Mouse (Mus musculus) forebrain, embryonic 10.5 days (tissue): Measurements from ENCODE around the gene Elane. TPM values are rescaled to one million over a fixed set of nuclear protein-coding genes. Genes with fewer than 3 reads are reported as not detected.

Experiments used
- DNase-seq: peaks from one replicate; pipeline ENCODE4 v3.0.0-alpha.2; 2017; ENCODE audit warnings: low spot score; ENCODE audit errors: extremely low spot score
- H3K27ac ChIP-seq: fragments of 300-500 bp; sonication (generic); 2 replicates; pipeline ENCODE4 v1.5.1; 2016; ENCODE audit warnings: mild to moderate bottlenecking
- H3K27me3 ChIP-seq: fragments of 300-500 bp; sonication (generic); 2 replicates; pipeline ENCODE4 v1.6.1; 2016; ENCODE audit warnings: mild to moderate bottlenecking; ENCODE audit not compliant: poor library complexity, severe bottlenecking
- H3K36me3 ChIP-seq: fragments of 300-500 bp; sonication (generic); replicated peaks from 2 replicates; pipeline ENCODE4 v1.6.1; 2016; ENCODE audit warnings: mild to moderate bottlenecking, moderate library complexity
- H3K4me1 ChIP-seq: fragments of 300-500 bp; sonication (generic); 2 replicates; pipeline ENCODE4 v1.6.1; 2016
- H3K4me3 ChIP-seq: fragments of 300-500 bp; sonication (generic); 2 replicates; pipeline ENCODE4 v1.5.1; 2016; ENCODE audit warnings: mild to moderate bottlenecking, moderate library complexity
- H3K9me3 ChIP-seq: fragments of 300-500 bp; sonication (generic); 2 replicates; pipeline ENCODE4 v1.6.1; 2016; ENCODE audit warnings: mild to moderate bottlenecking, moderate library complexity
- WGBS: fragments of 180-500 bp; shearing (Covaris S2); methylation state at CpG from one replicate; pipeline ENCODE4 v1.1.7; 2016; 5-methylcytosine and 5-hydroxymethylcytosine counted together
- polyA plus RNA-seq: library from polyadenylated mRNA; unstranded; fragments of >200 nt; fragmentation: Nextera tagmentation; extraction: Ambion mirVana; gene quantifications from 2 replicates; pipeline ENCODE4 v1.2.1, GENCODE M21; 2016

The Elane gene
- polyA plus RNA-seq, 1 experiment from 2014 or later, result not detected

DNA sequence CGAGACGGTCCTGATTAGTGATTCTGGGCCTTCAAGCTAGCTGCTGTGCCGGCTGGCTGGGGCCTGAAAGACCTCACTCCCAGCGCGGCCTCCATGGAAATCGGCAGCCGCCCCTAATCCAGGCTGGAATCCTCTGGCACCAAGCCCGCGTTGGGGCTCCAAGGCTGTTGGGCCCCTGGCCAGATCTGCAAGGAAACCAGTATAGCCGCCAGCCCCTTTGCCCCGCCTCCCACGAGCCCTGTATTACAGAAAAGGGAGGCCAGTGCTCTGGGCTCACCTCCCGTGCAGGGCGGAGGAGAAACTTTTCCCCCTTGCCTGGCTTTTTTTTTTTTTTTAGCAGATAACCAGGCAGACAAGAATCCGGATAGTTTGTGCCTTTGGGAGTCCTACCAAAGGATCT, 32.7 kb upstream of the Elane start:
- peak overlapping the region; percentile 83 for H3K4me3 ChIP-seq
- no peaks in the 10 kb centered on the region for H3K9me3 ChIP-seq
- WGBS, result under 1% methylated on average over 15 of the region's 15 CpGs
- peak overlapping the region; percentile 100 for H3K27ac ChIP-seq
- H3K27me3 ChIP-seq, result no peaks in the 10 kb centered on the region
- peaks cover 38% of the 10 kb centered on the region for H3K36me3 ChIP-seq
- peaks cover 67% of the 10 kb centered on the region for H3K4me1 ChIP-seq
- peak; percentile 81 for DNase-seq

DNA sequence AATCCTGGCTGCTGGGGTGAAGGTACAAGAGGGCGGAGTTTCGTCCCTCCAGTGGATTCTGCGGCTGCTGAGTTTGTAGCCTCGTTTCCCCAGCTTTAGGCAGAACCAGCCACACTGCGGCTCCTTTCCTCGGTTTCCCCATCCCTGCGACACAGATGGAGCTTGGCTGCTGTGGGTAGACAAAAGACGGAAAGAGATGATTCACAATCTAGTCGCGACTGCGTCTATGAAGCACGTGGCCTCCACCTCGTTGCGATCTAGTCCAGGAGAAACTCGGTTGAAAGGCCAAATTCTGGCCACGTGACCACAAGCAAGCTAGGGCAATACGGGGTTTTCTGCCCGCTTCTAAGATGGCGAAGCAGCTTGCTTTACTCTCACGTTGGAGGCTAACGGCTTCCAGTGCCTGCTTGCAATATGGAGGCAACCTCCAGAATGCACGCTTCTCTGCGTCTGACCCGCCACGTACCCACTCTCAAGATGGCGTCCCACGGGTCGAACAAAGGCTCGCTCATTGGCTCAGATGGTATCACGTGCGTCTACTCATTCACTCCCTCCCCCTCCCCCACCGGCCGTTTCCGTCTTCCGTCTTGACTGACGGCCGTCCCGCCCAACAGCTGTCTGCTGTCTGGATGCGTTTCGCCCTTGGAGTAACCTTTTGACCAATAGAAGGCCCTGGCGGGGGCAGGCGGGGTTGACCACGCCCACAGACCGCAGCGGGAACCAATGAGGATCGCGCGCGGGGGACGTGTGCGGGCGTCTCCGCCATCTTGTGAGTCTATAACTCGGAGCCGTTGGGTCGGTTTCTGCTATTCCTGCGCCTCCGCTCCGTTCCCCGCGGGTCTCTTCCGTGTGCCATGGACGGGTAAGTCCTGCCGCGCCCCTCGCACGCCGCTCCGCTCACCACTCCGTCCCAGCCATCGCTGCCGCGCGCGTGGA, 31.9 kb upstream of the Elane start, which contains the start of gene Ptbp1:
Ptbp1 (plus strand) TSS at position 568 of the 936 bp plus-strand sequence.
- Histone ChIP-seq H3K9me3 (no peaks in the 10 kb centered on the region), H3K36me3 (peaks cover 45% of the 10 kb centered on the region), H3K4me3 (peak within 1 kb of the TSS; percentile 83), H3K4me1 (peaks cover 70% of the 10 kb centered on the region), H3K27ac (peak within 1 kb of the TSS; percentile 100), H3K27me3 (no peaks in the 10 kb centered on the region)
- under 1% methylated on average over 75 of the region's 75 CpGs for WGBS
- peak; percentile 100 for DNase-seq

DNA sequence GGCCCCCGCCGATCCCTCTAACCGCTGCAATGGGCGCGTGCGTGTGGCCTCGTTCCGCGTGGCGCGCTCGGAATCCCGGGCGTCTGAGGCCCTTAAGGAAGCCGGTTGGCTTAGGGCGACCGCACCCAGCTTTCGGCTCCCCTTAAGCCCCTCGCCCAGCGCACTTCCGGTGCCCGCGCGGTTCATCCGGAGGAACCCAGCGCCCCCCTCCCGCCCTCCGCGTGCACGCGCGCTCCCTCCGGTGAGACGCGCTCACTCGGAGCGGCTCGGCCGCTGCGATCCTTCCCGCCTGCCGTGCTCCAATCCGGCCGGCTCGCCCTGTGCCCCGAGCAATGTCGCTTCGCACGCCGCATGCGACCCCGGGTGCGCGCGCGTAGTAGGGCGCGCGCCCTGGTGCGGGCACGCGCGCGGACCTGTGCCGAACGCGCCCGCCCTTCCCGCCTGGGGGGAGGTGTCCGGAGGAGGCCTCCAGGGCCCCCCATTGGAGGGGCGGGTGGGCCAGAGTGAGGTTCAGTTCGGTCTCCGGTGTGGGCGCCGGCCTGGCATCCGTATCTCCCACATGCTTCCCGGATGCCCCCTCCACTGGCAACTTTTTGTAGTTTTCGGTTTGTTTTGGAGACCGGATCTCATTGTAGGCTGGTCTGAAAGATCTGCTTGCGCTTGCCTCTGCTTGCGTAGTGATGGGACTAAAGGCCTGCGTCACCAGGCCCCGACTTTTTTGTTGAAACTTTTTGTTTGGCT, 31.1 kb upstream of the Elane start:
- peaks cover 54% of the 10 kb centered on the region for H3K36me3 ChIP-seq
- peak; percentile 81 for DNase-seq
- WGBS, result under 1% methylated on average over 83 of the region's 83 CpGs
- peaks cover 70% of the 10 kb centered on the region for H3K4me1 ChIP-seq
- H3K27me3 ChIP-seq, result no peaks in the 10 kb centered on the region
- peak overlapping the region; percentile 83 for H3K4me3 ChIP-seq
- peak overlapping the region; percentile 100 for H3K27ac ChIP-seq
- no peaks in the 10 kb centered on the region for H3K9me3 ChIP-seq

DNA sequence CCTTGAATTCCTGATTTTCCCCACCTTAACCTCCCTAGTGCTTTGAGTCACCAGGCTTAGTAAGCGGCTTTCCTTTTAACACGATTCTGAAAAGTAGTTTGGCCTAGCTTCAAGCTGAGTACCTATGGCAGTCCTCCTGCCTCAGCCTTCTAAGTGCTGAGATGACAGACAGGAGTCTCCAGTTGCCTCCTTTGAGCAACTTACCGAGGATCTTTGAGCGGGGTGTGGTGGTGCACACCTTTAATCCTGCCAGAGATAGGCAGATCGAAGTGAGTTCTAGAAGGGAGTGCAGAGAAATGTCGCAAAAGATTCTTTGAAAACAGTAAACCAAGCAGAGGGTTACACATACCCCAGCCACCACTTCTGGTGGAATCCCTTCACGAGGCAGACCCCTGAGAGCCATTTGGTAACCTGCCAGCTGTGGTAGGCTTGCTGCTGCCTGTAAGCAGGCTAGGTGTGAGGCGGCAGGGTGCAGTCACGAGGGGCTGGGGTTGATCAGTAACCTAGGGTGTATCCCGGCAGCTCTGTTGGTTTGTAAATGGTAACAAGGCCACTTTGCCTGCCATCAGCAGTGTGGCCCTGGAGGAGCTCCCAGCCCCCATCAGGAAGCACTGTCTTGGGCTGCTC, 30.4 kb upstream of the Elane start:
- H3K9me3 ChIP-seq, result no peaks in the 10 kb centered on the region
- H3K27me3 ChIP-seq, result no peaks in the 10 kb centered on the region
- 9% methylated on average over 10 of the region's 10 CpGs for WGBS
- peak overlapping the region; percentile 83 for H3K4me3 ChIP-seq
- H3K36me3 ChIP-seq, result peaks cover 56% of the 10 kb centered on the region
- H3K4me1 ChIP-seq, result peaks cover 69% of the 10 kb centered on the region
- peak overlapping the region; percentile 100 for H3K27ac ChIP-seq
- DNase-seq, result no peak

DNA sequence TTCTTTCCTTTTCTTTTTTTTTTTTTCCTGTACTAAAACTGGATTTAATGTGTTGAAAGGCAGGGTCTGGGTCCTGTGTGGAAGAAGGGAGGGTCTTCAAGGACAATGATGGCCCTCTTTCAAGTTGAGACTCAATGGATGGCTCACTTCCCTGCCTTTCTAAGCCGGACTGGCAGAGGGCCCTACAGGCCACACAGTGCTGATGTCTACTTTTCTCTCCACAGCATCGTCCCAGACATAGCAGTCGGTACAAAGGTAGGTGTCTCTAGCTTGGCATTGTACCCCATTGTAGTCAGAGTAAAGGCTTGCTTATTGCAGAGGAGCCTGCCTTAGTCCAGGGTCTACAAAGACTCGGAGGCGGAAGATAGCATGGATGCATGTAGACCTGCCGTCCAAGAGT, 29.8 kb upstream of the Elane start:
- peaks cover 58% of the 10 kb centered on the region for H3K36me3 ChIP-seq
- no peaks in the 10 kb centered on the region for H3K9me3 ChIP-seq
- H3K4me3 ChIP-seq, result peak overlapping the region; percentile 83
- peaks cover 66% of the 10 kb centered on the region for H3K4me1 ChIP-seq
- H3K27me3 ChIP-seq, result no peaks in the 10 kb centered on the region
- DNase-seq, result no peak
- peak overlapping the region; percentile 44; the same call in 1 of the 2 replicates for H3K27ac ChIP-seq
- WGBS, result 67% methylated on average over 6 of the region's 6 CpGs

DNA sequence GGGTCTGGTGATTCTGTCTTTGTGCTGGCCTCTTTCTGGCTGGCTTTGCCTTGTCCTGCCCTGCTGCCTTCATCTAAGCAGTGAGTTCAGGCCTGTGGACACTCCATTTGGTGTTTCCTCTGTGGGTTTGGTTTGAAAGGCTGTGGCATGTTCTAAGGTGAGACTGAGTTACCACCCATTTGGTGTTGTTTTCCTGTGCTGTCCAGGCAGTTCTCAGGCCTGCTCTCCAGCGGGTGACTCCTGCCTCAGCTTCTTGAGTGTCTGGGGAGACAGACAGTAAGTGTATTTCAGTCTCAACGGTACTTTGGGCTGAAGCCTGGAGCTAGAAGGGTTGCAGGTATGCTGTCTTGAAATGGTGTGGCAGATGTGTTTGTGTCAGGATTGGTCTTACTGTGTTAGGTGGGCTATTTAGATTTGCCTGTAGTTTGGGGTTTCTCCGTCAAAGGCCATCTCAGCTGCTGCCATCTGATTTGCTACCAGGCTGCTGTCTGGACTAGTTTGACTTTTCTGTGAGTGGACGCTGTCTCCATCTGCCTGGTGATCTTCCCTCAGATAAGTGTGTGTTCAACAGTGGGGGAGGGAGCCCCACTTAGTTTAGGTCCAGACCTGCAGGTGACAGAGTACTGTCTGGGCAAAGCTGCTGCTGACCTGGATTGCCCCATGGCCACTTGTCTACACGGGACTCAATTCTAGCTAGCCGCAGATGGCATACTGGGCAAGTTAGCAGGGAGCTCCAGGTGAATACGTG, 29.2 kb upstream of the Elane start:
- Histone ChIP-seq H3K4me1 (peaks cover 62% of the 10 kb centered on the region), H3K36me3 (peaks cover 64% of the 10 kb centered on the region), H3K27ac (peak overlapping the region; percentile 44; the same call in 1 of the 2 replicates)

DNA sequence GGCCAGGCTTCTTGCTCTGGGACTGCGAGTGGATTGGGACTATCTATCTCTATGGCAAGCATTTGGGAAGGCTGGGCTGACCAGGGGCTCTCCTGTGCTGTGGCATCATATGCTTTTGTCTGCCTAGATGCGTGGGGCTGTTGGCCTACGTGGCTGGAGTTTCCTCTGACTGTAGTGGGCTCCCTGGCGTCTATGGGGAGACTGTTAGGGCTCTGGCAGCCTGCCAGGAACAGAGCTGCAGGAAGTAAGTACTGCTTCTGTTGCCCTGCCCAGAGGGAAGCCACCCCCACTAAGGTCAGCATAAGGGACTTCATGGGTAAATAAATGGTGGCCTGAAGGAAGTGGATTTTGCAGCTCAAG, 28.6 kb upstream of the Elane start:
- DNase-seq, result no peak
- 0 out of 2 replicates have a peak overlapping the region, but pooled peaks have one; percentile 8 for H3K27ac ChIP-seq
- no peaks in the 10 kb centered on the region for H3K9me3 ChIP-seq
- peak overlapping the region; percentile 83 for H3K4me3 ChIP-seq
- H3K4me1 ChIP-seq, result peaks cover 61% of the 10 kb centered on the region
- peaks cover 70% of the 10 kb centered on the region for H3K36me3 ChIP-seq
- H3K27me3 ChIP-seq, result no peaks in the 10 kb centered on the region
- WGBS, result 79% methylated on average over 4 of the region's 4 CpGs

More for the DNA sequence above, 29.2 kb upstream of the Elane start:
- Histone ChIP-seq H3K27me3 (no peaks in the 10 kb centered on the region), H3K9me3 (no peaks in the 10 kb centered on the region), H3K4me3 (peak overlapping the region; percentile 83)
- DNase-seq, result no peak
- WGBS, result 81% methylated on average over 7 of the region's 7 CpGs

DNA sequence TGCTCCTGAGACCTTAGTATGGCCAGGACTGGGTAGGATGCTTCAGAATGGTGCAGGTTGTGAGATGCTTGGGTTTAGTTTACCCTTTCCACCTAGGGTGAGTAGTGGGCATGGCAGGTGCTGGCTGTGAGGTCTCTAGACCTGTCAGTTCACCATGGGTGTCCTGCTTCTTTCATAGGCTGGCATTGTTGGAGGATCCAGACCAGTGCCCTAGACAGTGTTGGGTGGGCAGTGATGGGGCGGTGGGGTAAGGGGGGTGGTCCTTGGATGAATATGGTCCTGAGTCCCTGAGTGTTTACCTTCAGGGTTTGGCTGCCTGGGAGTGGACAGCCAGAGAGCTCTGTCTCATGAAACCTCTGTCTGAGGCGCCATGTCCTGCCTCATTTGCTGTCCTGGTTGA, 28.2 kb upstream of the Elane start:
- peaks cover 74% of the 10 kb centered on the region for H3K36me3 ChIP-seq
- no peak for DNase-seq
- WGBS, result 86% methylated on average over 2 of the region's 2 CpGs
- no peaks in the 10 kb centered on the region for H3K27me3 ChIP-seq
- no peak overlapping the region for H3K27ac ChIP-seq
- H3K4me1 ChIP-seq, result peaks cover 57% of the 10 kb centered on the region
- H3K9me3 ChIP-seq, result no peaks in the 10 kb centered on the region
- peak overlapping the region; percentile 83; the same call in 1 of the 2 replicates for H3K4me3 ChIP-seq

DNA sequence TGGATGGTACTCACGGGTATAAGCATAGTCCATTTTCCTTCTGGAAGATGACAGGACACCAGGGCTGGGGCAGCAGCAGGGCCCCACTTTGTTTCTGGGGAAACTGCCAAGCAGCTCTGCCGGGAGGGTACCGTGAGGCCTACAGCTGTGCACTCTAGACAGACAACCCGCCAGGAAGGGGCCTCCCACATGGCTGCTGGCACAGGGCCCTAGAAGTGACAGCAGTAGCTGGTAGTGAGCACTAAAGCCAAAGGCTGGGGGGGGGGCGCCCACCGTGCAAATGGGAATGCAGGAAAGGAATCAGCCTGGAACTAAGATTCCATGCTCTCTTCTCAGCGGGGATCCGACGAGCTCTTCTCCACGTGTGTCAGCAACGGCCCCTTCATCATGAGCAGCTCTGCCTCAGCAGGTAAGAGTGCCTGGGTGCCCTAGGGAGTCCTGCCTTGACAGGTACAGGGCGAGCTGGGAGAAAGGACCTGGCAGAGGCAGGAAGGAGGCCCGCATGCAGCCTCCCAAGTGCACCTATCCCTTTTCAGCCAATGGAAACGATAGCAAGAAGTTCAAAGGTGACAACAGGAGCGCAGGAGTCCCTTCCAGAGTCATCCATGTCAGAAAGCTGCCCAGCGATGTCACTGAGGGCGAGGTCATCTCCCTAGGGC, 27.5 kb upstream of the Elane start:
- Histone ChIP-seq H3K27me3 (no peaks in the 10 kb centered on the region), H3K27ac (no peak overlapping the region), H3K4me1 (peaks cover 50% of the 10 kb centered on the region), H3K4me3 (peak overlapping the region; percentile 83), H3K36me3 (peaks cover 81% of the 10 kb centered on the region), H3K9me3 (no peaks in the 10 kb centered on the region)
- WGBS, result 80% methylated on average over 17 of the region's 17 CpGs
- no peak for DNase-seq

DNA sequence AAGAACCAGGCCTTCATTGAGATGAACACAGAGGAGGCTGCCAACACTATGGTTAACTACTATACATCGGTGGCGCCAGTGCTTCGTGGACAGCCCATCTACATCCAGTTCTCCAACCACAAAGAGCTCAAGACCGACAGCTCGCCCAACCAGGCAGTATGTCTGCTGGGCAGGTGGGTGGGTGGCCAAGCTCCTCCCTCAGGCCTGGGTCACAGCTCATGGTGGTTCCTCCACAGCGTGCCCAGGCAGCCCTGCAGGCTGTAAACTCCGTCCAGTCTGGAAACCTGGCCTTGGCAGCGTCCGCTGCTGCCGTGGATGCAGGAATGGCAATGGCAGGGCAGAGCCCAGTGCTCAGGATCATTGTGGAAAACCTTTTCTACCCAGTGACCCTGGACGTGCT, 26.9 kb upstream of the Elane start:
- Histone ChIP-seq H3K9me3 (no peaks in the 10 kb centered on the region), H3K4me1 (peaks cover 48% of the 10 kb centered on the region), H3K36me3 (peaks cover 87% of the 10 kb centered on the region), H3K4me3 (peak overlapping the region; percentile 23; the same call in 1 of the 2 replicates), H3K27ac (no peak overlapping the region), H3K27me3 (no peaks in the 10 kb centered on the region)
- DNase-seq, result no peak
- WGBS, result 95% methylated on average over 11 of the region's 11 CpGs

DNA sequence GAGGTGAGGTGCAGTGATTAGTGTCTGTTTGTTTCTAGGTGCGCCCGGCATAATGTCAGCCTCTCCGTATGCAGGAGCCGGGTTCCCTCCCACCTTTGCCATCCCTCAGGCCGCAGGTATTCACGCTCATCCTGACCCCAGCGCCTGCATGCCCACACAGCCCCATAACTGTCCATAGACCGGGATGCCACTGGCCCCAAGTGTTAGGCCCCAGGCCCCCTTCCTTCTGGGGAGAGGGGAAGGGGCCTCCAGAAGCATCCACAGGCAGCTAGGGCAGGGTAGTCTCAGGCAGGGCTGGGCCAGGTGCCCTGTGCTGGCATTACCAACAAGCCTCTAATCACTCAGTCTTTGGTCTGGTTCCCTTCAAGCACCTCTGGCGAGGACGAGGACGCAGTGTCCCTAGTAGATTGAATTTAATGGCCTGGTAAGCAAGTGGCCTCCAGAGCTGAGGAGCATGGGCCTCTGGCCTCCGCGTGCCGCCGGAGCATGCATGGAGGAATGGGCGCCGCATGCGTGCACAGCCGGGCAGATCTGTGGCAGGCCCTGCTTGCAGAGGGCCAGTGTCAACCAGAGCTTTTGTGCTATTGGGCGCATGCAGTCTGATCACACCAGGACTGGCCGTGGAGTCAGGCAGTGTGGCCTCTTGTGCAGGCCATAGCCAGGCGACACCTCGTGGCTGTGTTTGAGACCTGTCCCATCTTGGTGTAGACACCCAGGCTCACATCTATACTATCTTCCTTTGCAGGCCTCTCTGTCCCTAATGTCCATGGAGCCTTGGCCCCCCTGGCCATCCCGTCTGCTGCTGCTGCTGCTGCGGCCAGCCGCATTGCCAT, 25.8 kb upstream of the Elane start:
- WGBS, result 93% methylated on average over 26 of the region's 26 CpGs
- Histone ChIP-seq H3K36me3 (peaks cover 98% of the 10 kb centered on the region), H3K4me3 (no peak overlapping the region), H3K27me3 (no peaks in the 10 kb centered on the region), H3K4me1 (peaks cover 53% of the 10 kb centered on the region), H3K9me3 (no peaks in the 10 kb centered on the region), H3K27ac (no peak overlapping the region)
- DNase-seq, result no peak
